Mouse (Mus musculus) midbrain, embryonic 14.5 days (tissue): Measurements from ENCODE around the gene Pcmt1. TPM values are rescaled to one million over a fixed set of nuclear protein-coding genes. Genes with fewer than 3 reads are reported as not detected.
A peak's percentile ranks its signal among the peaks of the same experiment; 100 is the strongest.
"Not testable (repeated sequence)": the region's sequence is repeated elsewhere in the genome, so short reads cannot be mapped to it uniquely, and the experiment has no call there.

Experiments
- ATAC-seq: fragments of 200-750 bp; cut with Nextera tagmentation; 2 replicates; pipeline ENCODE4 v1.8.0; 2017; ENCODE audit warnings: moderate number of reproducible peaks, moderate library complexity; ENCODE audit not compliant: low FRiP score, low TSS enrichment
- DNase-seq: peaks from one replicate; pipeline ENCODE4 v3.0.0-alpha.2; 2015
- H3K27ac ChIP-seq: fragments of 300-500 bp; sonication (generic); replicated peaks from 2 replicates; pipeline ENCODE4 v1.5.1; 2014; ENCODE audit warnings: mild to moderate bottlenecking, low read depth, low read length, moderate library complexity
- H3K27me3 ChIP-seq: fragments of 300-500 bp; sonication (generic); 2 replicates; pipeline ENCODE4 v1.6.1; 2014; ENCODE audit warnings: low read length, control low read depth, mixed read lengths; ENCODE audit not compliant: control insufficient read depth, insufficient read depth
- H3K36me3 ChIP-seq: fragments of 300-500 bp; sonication (generic); 2 replicates; pipeline ENCODE4 v1.6.1; 2014; ENCODE audit warnings: low read length, control low read depth; ENCODE audit not compliant: control insufficient read depth, insufficient read depth
- H3K4me1 ChIP-seq: fragments of 300-500 bp; sonication (generic); 2 replicates; pipeline ENCODE4 v1.6.1; 2014; ENCODE audit warnings: mild to moderate bottlenecking, antibody characterized with exemption, low read length, control low read depth; ENCODE audit not compliant: control insufficient read depth, insufficient read depth
- H3K4me2 ChIP-seq: fragments of 300-500 bp; sonication (generic); 2 replicates; pipeline ENCODE4 v1.6.1; 2014; ENCODE audit warnings: mild to moderate bottlenecking, low read length, moderate library complexity
- H3K4me3 ChIP-seq: fragments of 300-500 bp; sonication (generic); replicated peaks from 2 replicates; pipeline ENCODE4 v1.5.1; 2014; ENCODE audit warnings: low read depth, low read length
- H3K9ac ChIP-seq: fragments of 300-500 bp; sonication (generic); replicated peaks from 2 replicates; pipeline ENCODE4 v1.6.1; 2014; ENCODE audit warnings: mild to moderate bottlenecking, low read length, moderate library complexity
- H3K9me3 ChIP-seq: fragments of 300-500 bp; sonication (generic); 2 replicates; pipeline ENCODE4 v1.6.1; 2016; ENCODE audit warnings: low read length, control low read depth, mixed read lengths; ENCODE audit not compliant: control insufficient read depth
- WGBS: fragments of 180-500 bp; shearing (Covaris S2); extraction: QIAGEN DNeasy Blood & Tissue Kit; methylation state at CpG from one replicate; pipeline ENCODE4 v1.1.7; 2014; 5-methylcytosine and 5-hydroxymethylcytosine counted together
- polyA plus RNA-seq: library from polyadenylated mRNA; unstranded; fragments of >200 nt; fragmentation: Nextera tagmentation; extraction: Ambion mirVana; gene quantifications from 2 replicates; pipeline ENCODE4 v1.2.1, GENCODE M21; 2014

The Pcmt1 gene
- polyA plus RNA-seq, 1 experiment from 2014 or later: 156 TPM

- not testable (repeated sequence) for DNase-seq, H3K4me2 ChIP-seq, H3K27ac ChIP-seq, H3K9ac ChIP-seq, H3K9me3 ChIP-seq, H3K4me3 ChIP-seq, H3K4me1 ChIP-seq, ATAC-seq, H3K27me3 ChIP-seq
- H3K36me3 ChIP-seq: peaks cover 29% of the 10 kb centered on the region
Measured at GRCm38 (mm10) chr10:7612210-7612609, 68.7 kb downstream of the Pcmt1 start.

- 55% methylated on average over 6 of the region's 6 CpGs for WGBS
- Histone ChIP-seq H3K27me3 (no peaks in the 10 kb centered on the region), H3K4me2 (no peak overlapping the region), H3K27ac (no peak overlapping the region), H3K4me3 (no peak overlapping the region), H3K9ac (no peak overlapping the region), H3K9me3 (peaks cover 5% of the 10 kb centered on the region; the same call in 1 of the 2 replicates), H3K4me1 (no peaks in the 10 kb centered on the region), H3K36me3 (peaks cover 29% of the 10 kb centered on the region)
- DNase-seq (no peak), ATAC-seq (no peak)
Measured at GRCm38 (mm10) chr10:7611647-7612046, 69.3 kb downstream of the Pcmt1 start.

GRCm38 (mm10) chr10:7608611-7609010, 72.3 kb downstream of the Pcmt1 start:
- Histone ChIP-seq H3K4me3 (no peak overlapping the region), H3K9ac (no peak overlapping the region), H3K4me1 (no peaks in the 10 kb centered on the region), H3K36me3 (peaks cover 32% of the 10 kb centered on the region), H3K4me2 (no peak overlapping the region), H3K27me3 (no peaks in the 10 kb centered on the region), H3K27ac (no peak overlapping the region), H3K9me3 (no peaks in the 10 kb centered on the region)
- ATAC-seq (no peak), DNase-seq (no peak)
- 94% methylated on average over 17 of the region's 17 CpGs for WGBS

GRCm38 (mm10) chr10:7606437-7606836, 74.5 kb downstream of the Pcmt1 start:
- no peak for ATAC-seq
- Histone ChIP-seq H3K4me3 (no peak overlapping the region), H3K4me1 (no peaks in the 10 kb centered on the region), H3K4me2 (no peak overlapping the region), H3K27me3 (no peaks in the 10 kb centered on the region), H3K9ac (no peak overlapping the region), H3K36me3 (peaks cover 32% of the 10 kb centered on the region), H3K27ac (no peak overlapping the region), H3K9me3 (no peaks in the 10 kb centered on the region)
- DNase-seq: no peak
- WGBS: 94% methylated on average over 2 of the region's 2 CpGs

- peaks cover 24% of the 10 kb centered on the region for H3K36me3 ChIP-seq
- no peak overlapping the region for H3K4me2 ChIP-seq
- H3K4me1 ChIP-seq: no peaks in the 10 kb centered on the region
- ATAC-seq (no peak), DNase-seq (no peak)
- WGBS: 63% methylated on average over 2 of the region's 2 CpGs
- no peak overlapping the region for H3K4me3 ChIP-seq
- H3K9ac ChIP-seq: no peak overlapping the region
- no peaks in the 10 kb centered on the region for H3K27me3 ChIP-seq
- no peak overlapping the region for H3K27ac ChIP-seq
- no peaks in the 10 kb centered on the region for H3K9me3 ChIP-seq
Measured at GRCm38 (mm10) chr10:7605168-7605567, 75.8 kb downstream of the Pcmt1 start.

GRCm38 (mm10) chr10:7600647-7601046, 80.3 kb downstream of the Pcmt1 start:
- DNase-seq: peak; percentile 84
- Histone ChIP-seq H3K4me1 (no peaks in the 10 kb centered on the region), H3K4me2 (no peak overlapping the region), H3K27ac (no peak overlapping the region), H3K9ac (no peak overlapping the region), H3K4me3 (no peak overlapping the region), H3K9me3 (no peaks in the 10 kb centered on the region), H3K27me3 (no peaks in the 10 kb centered on the region), H3K36me3 (peaks cover 3% of the 10 kb centered on the region; the same call in 1 of the 2 replicates)
- 16% methylated on average over 6 of the region's 6 CpGs for WGBS
- ATAC-seq: peak; percentile 36; the same call in 1 of the 2 replicates

GRCm38 (mm10) chr10:7598177-7598576, 82.8 kb downstream of the Pcmt1 start:
- no peak overlapping the region for H3K27ac ChIP-seq
- DNase-seq (no peak), ATAC-seq (no peak)
- H3K4me1 ChIP-seq: no peaks in the 10 kb centered on the region
- no peaks in the 10 kb centered on the region for H3K27me3 ChIP-seq
- no peaks in the 10 kb centered on the region for H3K36me3 ChIP-seq
- no peaks in the 10 kb centered on the region for H3K9me3 ChIP-seq
- no peak overlapping the region for H3K9ac ChIP-seq
- no peak overlapping the region for H3K4me2 ChIP-seq
- WGBS: 94% methylated on average over 7 of the region's 7 CpGs
- H3K4me3 ChIP-seq: no peak overlapping the region

GRCm38 (mm10) chr10:7596251-7596650, 84.7 kb downstream of the Pcmt1 start:
- WGBS: 87% methylated on average over 1 of the region's 1 CpGs
- Histone ChIP-seq H3K9ac (no peak overlapping the region), H3K27ac (no peak overlapping the region), H3K4me2 (no peak overlapping the region), H3K36me3 (no peaks in the 10 kb centered on the region), H3K27me3 (no peaks in the 10 kb centered on the region), H3K4me3 (no peak overlapping the region), H3K4me1 (peaks cover 13% of the 10 kb centered on the region), H3K9me3 (no peaks in the 10 kb centered on the region)
- ATAC-seq (no peak), DNase-seq (no peak)

GRCm38 (mm10) chr10:7594797-7595196, 86.1 kb downstream of the Pcmt1 start:
- Histone ChIP-seq H3K27ac (no peak overlapping the region), H3K4me2 (no peak overlapping the region), H3K36me3 (no peaks in the 10 kb centered on the region), H3K27me3 (no peaks in the 10 kb centered on the region), H3K9ac (no peak overlapping the region), H3K4me1 (peaks cover 21% of the 10 kb centered on the region), H3K9me3 (no peaks in the 10 kb centered on the region), H3K4me3 (no peak overlapping the region)
- DNase-seq (no peak), ATAC-seq (no peak)
- 66% methylated on average over 7 of the region's 7 CpGs for WGBS
